Mouse (Mus musculus) hindbrain, embryonic 15.5 days (tissue): ENCODE data around the gene Atp5b. TPM values are rescaled to one million over a fixed set of nuclear protein-coding genes. Genes with fewer than 3 reads are reported as not detected.
A peak's percentile ranks its signal among the peaks of the same experiment; 100 is the strongest.

ENCODE experiments used
- ATAC-seq: fragments of 200-750 bp; cut with Nextera tagmentation; 2 replicates; pipeline ENCODE4 v1.8.0; 2017; ENCODE audit warnings: low read depth, moderate number of reproducible peaks, moderate TSS enrichment; ENCODE audit not compliant: low FRiP score
- H3K27ac ChIP-seq: fragments of 300-500 bp; sonication (generic); replicated peaks from 2 replicates; pipeline ENCODE4 v1.5.1; 2015; ENCODE audit warnings: mild to moderate bottlenecking, inconsistent platforms
- H3K27me3 ChIP-seq: fragments of 300-500 bp; sonication (generic); 2 replicates; pipeline ENCODE4 v1.6.1; 2015; ENCODE audit warnings: control low read depth, inconsistent platforms
- H3K36me3 ChIP-seq: fragments of 300-500 bp; sonication (generic); 2 replicates; pipeline ENCODE4 v1.6.1; 2015; ENCODE audit warnings: control low read depth, inconsistent platforms
- H3K4me1 ChIP-seq: fragments of 300-500 bp; sonication (generic); replicated peaks from 2 replicates; pipeline ENCODE4 v1.6.1; 2015; ENCODE audit warnings: control low read depth, inconsistent platforms
- H3K4me2 ChIP-seq: fragments of 300-500 bp; sonication (generic); 2 replicates; pipeline ENCODE4 v1.6.1; 2015; ENCODE audit warnings: moderate library complexity, mild to moderate bottlenecking, inconsistent platforms
- H3K4me3 ChIP-seq: fragments of 300-500 bp; sonication (generic); 2 replicates; pipeline ENCODE4 v1.5.1; 2015; ENCODE audit warnings: mild to moderate bottlenecking, inconsistent platforms
- H3K9ac ChIP-seq: fragments of 300-500 bp; sonication (generic); 2 replicates; pipeline ENCODE4 v1.6.1; 2015; ENCODE audit warnings: inconsistent platforms
- H3K9me3 ChIP-seq: fragments of 300-500 bp; sonication (generic); 2 replicates; pipeline ENCODE4 v1.6.1; 2016; ENCODE audit warnings: control low read depth, inconsistent platforms
- WGBS: fragments of 180-500 bp; shearing (Covaris S2); methylation state at CpG from one replicate; pipeline ENCODE4 v1.1.7; 2015; 5-methylcytosine and 5-hydroxymethylcytosine counted together
- polyA plus RNA-seq: library from polyadenylated mRNA; unstranded; fragments of >200 nt; fragmentation: Nextera tagmentation; extraction: Ambion mirVana; gene quantifications from 2 replicates; pipeline ENCODE4 v1.2.1, GENCODE M21; 2015

Atp5b gene
- polyA plus RNA-seq, 1 experiment from 2014 or later: 2,267 TPM

DNA sequence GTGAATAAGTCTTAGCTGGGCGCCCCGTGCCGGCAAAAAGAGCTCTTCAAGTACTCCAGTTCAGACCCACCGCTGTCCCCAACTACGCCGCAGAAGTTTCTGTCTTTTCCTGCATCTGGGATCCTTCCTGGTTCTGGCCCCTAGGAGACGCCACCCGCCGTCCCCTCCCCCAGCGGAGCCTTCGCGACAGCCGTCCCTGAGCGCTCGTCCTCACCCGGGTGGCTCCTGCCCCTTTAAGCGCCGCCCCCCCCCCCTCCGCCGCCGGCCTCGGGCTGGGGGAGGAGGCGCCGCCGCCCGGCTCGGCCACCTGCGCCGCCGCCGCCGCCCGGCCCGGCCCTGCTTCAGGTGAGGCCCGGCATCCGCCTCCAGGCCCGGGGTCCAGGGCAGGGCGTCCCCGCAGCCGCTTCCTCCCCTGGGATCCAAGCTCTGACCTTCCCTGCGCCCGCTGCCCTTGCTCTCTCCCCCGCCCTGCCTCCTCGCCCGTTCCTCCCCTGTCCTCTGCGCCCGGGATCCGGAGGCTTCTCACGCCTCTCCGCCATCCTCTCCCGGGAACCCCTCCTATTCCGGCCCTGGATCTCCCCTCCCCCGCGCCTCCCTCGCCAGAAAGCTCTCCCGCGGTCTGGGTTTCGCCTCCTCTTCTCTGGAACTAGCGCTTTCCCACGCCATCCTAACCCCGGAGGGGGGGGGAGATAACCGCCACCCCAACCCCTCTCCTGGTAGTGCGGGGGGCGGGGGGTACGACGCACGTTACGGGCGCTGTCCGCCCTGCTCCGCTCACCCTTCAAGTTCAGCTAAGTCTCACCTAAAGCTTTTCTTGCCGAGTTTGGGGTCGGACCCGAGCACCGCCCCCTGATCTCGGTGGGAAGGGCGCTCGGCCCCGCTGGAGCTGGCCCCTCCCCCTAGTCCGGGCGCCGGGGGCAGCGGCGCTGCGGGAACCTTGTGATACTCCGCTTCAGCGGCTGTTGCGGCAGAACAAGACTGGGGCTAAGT is 9.7 kb downstream of the Atp5b start:
- Histone ChIP-seq H3K4me2 (peak overlapping the region; percentile 91), H3K4me1 (peaks cover 45% of the 10 kb centered on the region), H3K9me3 (no peaks in the 10 kb centered on the region), H3K27ac (peak overlapping the region; percentile 86), H3K27me3 (no peaks in the 10 kb centered on the region), H3K36me3 (peaks cover 31% of the 10 kb centered on the region), H3K4me3 (peak overlapping the region; percentile 82), H3K9ac (peak overlapping the region; percentile 84)
- peak; percentile 55 for ATAC-seq
- under 1% methylated on average over 69 of the region's 88 CpGs for WGBS

DNA sequence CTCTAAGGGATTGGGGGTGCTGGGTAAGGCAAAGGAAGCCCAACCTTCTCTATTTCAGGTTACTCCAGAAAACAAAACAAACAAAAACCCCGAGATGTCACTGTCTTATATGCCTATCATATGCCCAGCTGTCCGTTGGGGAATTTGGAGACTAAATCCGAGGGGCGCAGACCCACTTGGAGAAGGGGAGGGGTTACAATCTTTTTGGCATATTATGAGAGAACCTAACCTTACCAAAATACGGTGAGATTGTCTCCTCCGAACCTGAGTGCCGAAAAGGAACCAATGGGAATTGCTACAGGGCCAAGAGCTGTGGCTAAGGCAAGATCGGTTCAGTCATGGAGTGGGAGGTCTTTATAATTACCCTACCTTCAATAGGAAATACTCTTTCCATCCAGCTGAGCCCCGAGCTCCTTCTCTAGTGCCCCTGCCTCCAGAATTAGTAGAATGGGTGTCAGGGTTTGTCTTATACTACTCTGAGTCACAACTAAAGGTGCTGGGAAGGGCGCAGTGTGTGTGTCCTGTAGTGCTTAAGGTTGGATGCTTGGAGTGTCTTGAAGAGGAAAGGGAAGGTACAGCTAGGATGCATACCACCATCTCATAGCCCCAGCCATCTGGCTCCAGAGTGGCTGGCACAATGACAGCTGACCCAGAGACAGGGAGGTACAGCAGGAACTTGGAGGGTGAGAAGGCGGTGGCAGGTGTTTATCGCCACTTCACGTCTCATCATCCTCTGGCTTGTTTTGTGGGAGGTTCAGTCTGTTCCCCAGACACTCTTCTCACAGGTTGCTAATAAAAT is 10.6 kb downstream of the Atp5b start:
- peak overlapping the region; percentile 84; the same call in 1 of the 2 replicates for H3K9ac ChIP-seq
- H3K27ac ChIP-seq: peak overlapping the region; percentile 86
- H3K4me2 ChIP-seq: peak overlapping the region; percentile 91
- peaks cover 22% of the 10 kb centered on the region for H3K36me3 ChIP-seq
- H3K4me3 ChIP-seq: peak overlapping the region; percentile 82
- 22% methylated on average over 13 of the region's 13 CpGs for WGBS
- H3K27me3 ChIP-seq: no peaks in the 10 kb centered on the region
- peaks cover 54% of the 10 kb centered on the region for H3K4me1 ChIP-seq
- ATAC-seq: no peak
- no peaks in the 10 kb centered on the region for H3K9me3 ChIP-seq

DNA sequence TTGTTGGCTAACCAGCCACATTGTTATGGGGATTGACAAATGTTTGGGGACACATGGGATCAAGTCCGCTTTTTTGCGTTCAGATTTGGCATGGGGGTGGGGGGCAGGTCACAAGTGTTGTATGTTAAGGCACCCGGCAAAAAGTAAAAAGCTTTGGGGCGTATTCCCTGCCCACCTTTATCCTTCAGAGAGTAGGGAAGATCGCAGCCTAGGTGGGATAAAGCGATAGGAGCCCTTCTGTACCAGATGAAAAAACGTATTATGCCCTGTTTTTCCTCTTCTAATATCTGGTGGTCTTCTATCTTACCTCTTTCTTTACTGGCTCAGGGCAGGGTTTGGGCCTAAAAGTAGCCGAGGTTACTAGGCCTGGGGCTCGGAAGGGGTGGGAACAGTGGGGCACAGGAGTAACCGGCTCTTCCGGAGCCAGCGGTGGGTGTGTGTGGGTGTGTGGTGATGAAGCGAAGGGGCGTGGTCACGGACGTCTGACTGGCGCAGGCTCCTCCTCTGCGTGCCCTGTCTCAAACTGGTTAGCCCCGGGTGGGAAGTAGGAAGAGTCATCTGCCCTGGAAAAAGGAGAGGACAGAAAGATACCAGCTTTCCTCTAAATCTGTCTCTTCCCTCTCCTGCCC is 11.4 kb downstream of the Atp5b start:
- peaks cover 56% of the 10 kb centered on the region for H3K4me1 ChIP-seq
- H3K4me3 ChIP-seq: peak overlapping the region; percentile 28
- 11% methylated on average over 19 of the region's 19 CpGs for WGBS
- peak overlapping the region; percentile 91 for H3K4me2 ChIP-seq
- no peaks in the 10 kb centered on the region for H3K27me3 ChIP-seq
- H3K27ac ChIP-seq: no peak overlapping the region; the same call in 1 of the 2 replicates
- ATAC-seq: no peak
- peaks cover 14% of the 10 kb centered on the region for H3K36me3 ChIP-seq
- peak overlapping the region; percentile 21; the same call in 1 of the 2 replicates for H3K9ac ChIP-seq
- no peaks in the 10 kb centered on the region for H3K9me3 ChIP-seq

DNA sequence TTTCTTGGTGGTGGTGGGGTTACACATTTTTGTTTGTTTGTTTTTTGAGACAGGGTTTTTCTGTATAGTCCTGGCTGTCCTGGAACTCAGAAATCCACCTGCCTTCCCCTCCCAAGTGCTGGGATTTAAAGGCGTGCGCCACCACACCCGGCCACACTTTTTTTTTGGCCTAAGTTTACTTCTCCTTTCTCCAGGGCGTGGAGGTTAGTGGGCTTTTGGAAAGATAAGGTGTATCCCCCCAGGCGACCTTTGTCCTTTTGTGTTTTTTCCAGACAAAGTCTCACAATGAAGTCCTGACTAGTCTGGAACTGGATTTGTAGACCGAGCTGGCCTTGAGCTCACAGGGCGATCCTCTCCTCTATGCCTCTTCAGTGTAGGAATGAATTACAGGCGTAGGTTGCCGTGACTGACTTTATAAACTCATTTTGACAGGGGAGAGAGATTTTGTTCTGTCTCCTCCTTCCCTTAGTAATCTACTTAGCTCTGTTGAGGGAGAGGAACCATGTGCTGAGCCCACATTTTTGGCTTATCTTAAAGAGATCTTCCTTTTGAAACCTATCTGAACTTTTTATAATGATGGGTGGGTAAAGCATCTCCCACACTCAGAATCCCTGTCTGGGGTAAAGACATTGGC is 12.0 kb downstream of the Atp5b start:
- H3K9ac ChIP-seq: no peak overlapping the region
- no peak for ATAC-seq
- WGBS: 35% methylated on average over 9 of the region's 9 CpGs
- H3K27me3 ChIP-seq: no peaks in the 10 kb centered on the region
- H3K27ac ChIP-seq: no peak overlapping the region
- H3K4me3 ChIP-seq: 0 out of 2 replicates have a peak overlapping the region, but pooled peaks have one; percentile 28
- H3K36me3 ChIP-seq: peaks cover 7% of the 10 kb centered on the region
- H3K4me2 ChIP-seq: peak overlapping the region; percentile 91
- peaks cover 56% of the 10 kb centered on the region for H3K4me1 ChIP-seq
- no peaks in the 10 kb centered on the region for H3K9me3 ChIP-seq

DNA sequence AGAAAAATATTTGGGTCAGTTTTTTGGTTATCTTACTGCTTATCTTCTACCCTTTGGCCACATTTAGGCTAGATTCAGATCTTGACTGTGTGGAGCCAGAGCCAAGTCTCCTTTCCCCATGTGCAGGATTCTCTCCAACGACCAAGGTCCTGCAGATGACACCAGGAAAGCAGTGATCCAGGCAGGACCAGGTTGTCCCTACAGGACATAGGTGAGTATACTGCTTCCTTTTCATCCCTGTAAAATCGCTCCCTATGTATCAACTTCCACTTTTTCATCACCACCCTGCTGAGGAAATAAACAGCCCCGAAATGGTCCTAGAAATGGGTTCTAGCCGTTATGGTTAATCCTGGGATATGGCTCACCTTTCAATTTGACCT is 13.2 kb downstream of the Atp5b start:
- no peak for ATAC-seq
- no peaks in the 10 kb centered on the region for H3K9me3 ChIP-seq
- no peaks in the 10 kb centered on the region for H3K27me3 ChIP-seq
- H3K4me3 ChIP-seq: peak overlapping the region; percentile 93
- H3K36me3 ChIP-seq: no peaks in the 10 kb centered on the region
- H3K4me1 ChIP-seq: peaks cover 48% of the 10 kb centered on the region
- WGBS: 24% methylated on average over 4 of the region's 4 CpGs
- no peak overlapping the region for H3K27ac ChIP-seq
- H3K9ac ChIP-seq: no peak overlapping the region
- H3K4me2 ChIP-seq: peak overlapping the region; percentile 75

DNA sequence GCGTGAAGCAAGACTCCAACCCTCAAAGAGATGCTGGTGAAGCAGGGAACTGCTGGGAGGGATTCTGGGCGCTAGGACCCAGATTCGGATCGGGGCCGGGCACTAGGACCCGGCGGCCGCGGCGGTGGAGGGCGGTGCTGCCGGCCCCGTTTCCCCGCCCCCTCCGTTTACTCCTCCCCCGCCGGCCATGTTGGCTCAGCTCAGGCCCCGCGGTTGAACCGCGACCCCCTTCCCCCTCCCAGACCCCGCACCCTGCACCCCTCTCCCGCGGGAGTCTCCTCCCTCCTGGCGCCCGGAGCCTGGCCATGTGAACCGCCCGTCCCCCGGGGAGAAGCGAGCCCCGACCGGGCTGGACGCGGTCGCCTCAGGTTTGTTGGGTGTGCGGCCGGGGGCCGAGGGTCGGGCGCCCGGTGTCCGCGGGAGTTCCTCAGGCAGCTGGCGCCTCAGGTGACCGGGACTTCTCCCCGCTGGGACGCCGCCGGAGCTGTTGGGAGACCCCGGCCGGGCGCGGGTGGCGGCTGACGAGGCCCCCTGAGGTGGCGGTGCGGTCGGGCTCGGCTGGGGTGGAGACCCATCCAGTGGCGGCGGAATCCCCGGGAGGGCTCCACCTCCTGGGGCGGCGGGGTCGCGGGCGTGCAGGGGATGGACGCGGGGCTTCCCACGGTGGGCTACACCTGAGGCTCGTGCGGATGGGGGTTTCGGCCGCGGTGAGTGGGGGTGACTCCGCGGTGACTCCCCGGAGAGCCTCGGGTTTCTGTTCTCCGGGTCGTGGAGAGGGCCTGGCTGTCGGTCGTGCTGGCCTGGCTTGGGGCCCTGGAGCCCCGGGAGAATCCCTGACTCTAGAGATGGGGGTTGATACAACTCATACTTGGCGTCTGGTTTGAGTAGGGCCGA is 13.9 kb downstream of the Atp5b start:
- ATAC-seq: peak; percentile 82
- under 1% methylated on average over 81 of the region's 86 CpGs for WGBS
- peak overlapping the region; percentile 75 for H3K4me2 ChIP-seq

DNA sequence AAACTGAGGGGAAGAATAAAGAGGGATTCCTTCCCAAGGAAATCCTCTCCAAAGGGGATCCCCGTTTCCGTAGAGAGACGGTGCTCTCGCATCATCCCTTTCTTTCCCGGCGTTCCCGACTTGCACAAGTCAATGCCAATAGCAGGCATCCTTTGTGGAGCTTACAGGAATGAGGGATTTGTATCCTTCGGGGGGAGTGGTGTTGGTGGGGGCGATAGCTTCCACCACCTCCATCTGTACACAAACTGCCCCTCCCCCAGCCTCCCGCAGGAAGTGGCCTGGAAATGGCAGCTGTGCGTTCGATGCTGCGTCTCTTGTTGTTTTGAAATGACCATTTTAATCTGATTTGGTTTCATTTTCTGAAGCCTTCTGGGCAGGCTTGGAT is 14.5 kb downstream of the Atp5b start:
- peak overlapping the region; percentile 75 for H3K4me2 ChIP-seq
- peak overlapping the region; percentile 93 for H3K4me3 ChIP-seq
- whole genome bisulfite sequencing: under 1% methylated on average over 13 of the region's 13 CpGs
- H3K27ac ChIP-seq: peak overlapping the region; percentile 79
- peak overlapping the region; percentile 95 for H3K9ac ChIP-seq
- peaks cover 37% of the 10 kb centered on the region for H3K4me1 ChIP-seq
- no peaks in the 10 kb centered on the region for H3K27me3 ChIP-seq
- no peaks in the 10 kb centered on the region for H3K9me3 ChIP-seq
- ATAC-seq: no peak
- no peaks in the 10 kb centered on the region for H3K36me3 ChIP-seq

More for the DNA sequence above, 13.9 kb downstream of the Atp5b start:
- Histone ChIP-seq H3K4me3 (peak overlapping the region; percentile 93), H3K9me3 (no peaks in the 10 kb centered on the region), H3K36me3 (no peaks in the 10 kb centered on the region), H3K9ac (peak overlapping the region; percentile 95), H3K27me3 (no peaks in the 10 kb centered on the region), H3K4me1 (peaks cover 42% of the 10 kb centered on the region), H3K27ac (peak overlapping the region; percentile 79)

DNA sequence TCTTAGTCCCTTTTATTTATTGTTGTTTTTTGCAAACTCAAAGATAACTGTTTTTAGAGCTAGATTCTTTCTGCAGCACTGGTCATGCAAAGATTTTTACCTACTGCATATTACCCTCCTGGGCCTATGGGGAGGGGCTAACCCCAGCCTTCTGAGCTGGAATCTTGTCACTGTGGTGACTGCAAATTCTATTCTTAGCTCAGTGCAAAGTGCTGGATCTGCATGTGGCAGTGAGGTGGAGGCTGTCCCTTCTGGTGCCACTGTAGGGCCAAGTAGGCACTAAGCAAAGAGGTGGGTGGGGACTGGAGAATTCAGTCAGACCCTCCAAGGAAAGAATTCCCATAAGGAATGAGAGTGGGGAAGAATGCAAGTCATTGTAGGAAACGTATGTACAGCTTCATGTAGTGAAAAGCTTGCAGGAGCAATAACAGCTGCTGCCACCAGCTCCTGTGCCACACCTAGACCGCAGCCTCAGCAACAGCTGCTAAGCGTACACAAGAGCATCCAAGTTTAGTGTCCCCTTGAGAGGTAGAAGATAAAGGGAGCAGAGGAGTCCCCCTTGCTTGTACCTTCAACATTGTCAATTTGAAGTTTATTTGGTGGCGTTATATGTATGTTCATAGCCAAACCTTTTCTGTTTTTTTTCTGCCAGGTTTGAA is 27.2 kb downstream of the Atp5b start:
- 86% methylated on average over 4 of the region's 4 CpGs for WGBS
- Histone ChIP-seq H3K4me1 (no peaks in the 10 kb centered on the region), H3K36me3 (peaks cover 46% of the 10 kb centered on the region)

DNA sequence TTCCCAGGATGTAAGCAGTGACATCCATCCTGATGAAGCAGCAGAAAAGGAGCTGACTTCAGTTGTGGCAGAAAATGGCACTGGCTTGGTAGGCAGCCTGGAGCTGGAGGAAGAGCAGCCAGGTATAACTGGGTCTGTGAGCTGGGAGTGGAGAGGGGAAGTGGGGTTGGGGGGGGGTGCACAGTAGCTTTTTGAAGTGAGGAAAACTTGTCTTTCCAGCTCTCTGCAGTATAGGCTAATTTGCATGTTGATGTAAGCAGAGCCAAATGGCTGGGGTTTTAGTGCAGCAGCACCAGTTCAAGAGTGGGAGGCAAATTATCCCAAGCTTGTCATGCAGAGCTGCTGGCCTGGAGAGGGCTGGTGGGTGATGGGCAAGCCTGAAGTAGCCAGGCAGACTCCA is 28.2 kb downstream of the Atp5b start:
- no peak overlapping the region for H3K4me3 ChIP-seq
- no peak overlapping the region for H3K4me2 ChIP-seq
- no peak overlapping the region for H3K27ac ChIP-seq
- H3K9ac ChIP-seq: no peak overlapping the region
- H3K36me3 ChIP-seq: peaks cover 56% of the 10 kb centered on the region
- no peaks in the 10 kb centered on the region for H3K4me1 ChIP-seq
- H3K27me3 ChIP-seq: no peaks in the 10 kb centered on the region
- H3K9me3 ChIP-seq: no peaks in the 10 kb centered on the region
- no peak for ATAC-seq

More for the DNA sequence above, 27.2 kb downstream of the Atp5b start:
- Histone ChIP-seq H3K4me3 (no peak overlapping the region), H3K27me3 (no peaks in the 10 kb centered on the region), H3K4me2 (no peak overlapping the region), H3K9ac (no peak overlapping the region), H3K27ac (no peak overlapping the region), H3K9me3 (no peaks in the 10 kb centered on the region)
- no peak for ATAC-seq

DNA sequence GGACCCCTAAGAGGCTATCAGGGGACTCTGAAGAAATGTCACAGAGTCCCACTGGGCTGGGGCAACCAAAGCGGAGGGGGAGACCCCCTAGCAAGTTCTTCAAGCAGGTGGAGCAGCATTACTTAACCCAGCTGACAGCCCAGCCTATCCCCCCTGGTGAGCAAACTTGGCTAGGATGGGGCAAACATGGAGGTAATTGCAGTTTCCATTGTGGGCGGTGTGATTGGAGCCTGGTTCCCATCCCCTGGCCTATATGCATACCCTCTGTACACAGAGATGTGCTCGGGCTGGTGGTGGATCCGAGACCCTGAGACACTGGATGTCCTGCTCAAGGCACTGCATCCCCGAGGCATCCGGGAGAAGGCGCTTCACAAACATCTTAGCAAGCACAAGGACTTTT is 40.8 kb downstream of the Atp5b start:
- Histone ChIP-seq H3K27me3 (no peaks in the 10 kb centered on the region), H3K36me3 (peaks cover 90% of the 10 kb centered on the region), H3K9me3 (no peaks in the 10 kb centered on the region), H3K27ac (no peak overlapping the region), H3K4me2 (no peak overlapping the region), H3K4me1 (no peaks in the 10 kb centered on the region), H3K4me3 (no peak overlapping the region), H3K9ac (no peak overlapping the region)
- 95% methylated on average over 7 of the region's 7 CpGs for WGBS
- no peak for ATAC-seq
